Mouse (Mus musculus) intestine, embryonic 14.5 days (tissue): ENCODE measurements at regions not wholly inside any gene's neighbourhood (a gene's known extent, or its start where the extent isn't known, plus 50 kb on each side); places are given as distances from the start of the nearest gene placed in this dataset.

Source experiments
- ATAC-seq: fragments of 200-750 bp; cut with Nextera tagmentation; replicated peaks from 2 replicates; pipeline ENCODE4 v1.8.0; 2017; ENCODE audit warnings: low read depth, moderate number of reproducible peaks, moderate TSS enrichment, moderate library complexity; ENCODE audit not compliant: low FRiP score, low TSS enrichment
- DNase-seq: peaks from one replicate; pipeline ENCODE4 v3.0.0-alpha.2; 2018; ENCODE audit warnings: low spot score
- H3K27ac ChIP-seq: fragments of 300-500 bp; sonication (generic); 2 replicates; pipeline ENCODE4 v1.5.1; 2014; ENCODE audit warnings: low read depth, mild to moderate bottlenecking, control low read depth
- H3K27me3 ChIP-seq: fragments of 300-500 bp; sonication (generic); replicated peaks from 2 replicates; pipeline ENCODE4 v1.6.1; 2014; ENCODE audit warnings: low read length, control low read depth; ENCODE audit not compliant: control insufficient read depth, insufficient read depth
- H3K36me3 ChIP-seq: fragments of 300-500 bp; sonication (generic); 2 replicates; pipeline ENCODE4 v1.6.1; 2014; ENCODE audit warnings: low read length, control low read depth; ENCODE audit not compliant: control insufficient read depth, insufficient read depth
- H3K4me1 ChIP-seq: fragments of 300-500 bp; sonication (generic); replicated peaks from 2 replicates; pipeline ENCODE4 v1.6.1; 2014; ENCODE audit warnings: low read length, control low read depth, mixed read lengths; ENCODE audit not compliant: control insufficient read depth, insufficient read depth
- H3K4me2 ChIP-seq: fragments of 300-500 bp; sonication (generic); 2 replicates; pipeline ENCODE4 v1.6.1; 2014; ENCODE audit warnings: low read length
- H3K4me3 ChIP-seq: fragments of 300-500 bp; sonication (generic); 2 replicates; pipeline ENCODE4 v1.5.1; 2014; ENCODE audit warnings: low read depth, low read length, control low read depth, mixed read lengths
- H3K9ac ChIP-seq: fragments of 300-500 bp; sonication (generic); 2 replicates; pipeline ENCODE4 v1.6.1; 2014; ENCODE audit warnings: mild to moderate bottlenecking, low read length
- H3K9me3 ChIP-seq: fragments of 300-500 bp; sonication (generic); 2 replicates; pipeline ENCODE4 v1.6.1; 2016; ENCODE audit warnings: low read length, control low read depth; ENCODE audit not compliant: control insufficient read depth
- WGBS: fragments of 180-500 bp; shearing (Covaris S2); extraction: QIAGEN DNeasy Blood & Tissue Kit; methylation state at CpG from one replicate; pipeline ENCODE4 v1.1.7; 2014; 5-methylcytosine and 5-hydroxymethylcytosine counted together

DNA sequence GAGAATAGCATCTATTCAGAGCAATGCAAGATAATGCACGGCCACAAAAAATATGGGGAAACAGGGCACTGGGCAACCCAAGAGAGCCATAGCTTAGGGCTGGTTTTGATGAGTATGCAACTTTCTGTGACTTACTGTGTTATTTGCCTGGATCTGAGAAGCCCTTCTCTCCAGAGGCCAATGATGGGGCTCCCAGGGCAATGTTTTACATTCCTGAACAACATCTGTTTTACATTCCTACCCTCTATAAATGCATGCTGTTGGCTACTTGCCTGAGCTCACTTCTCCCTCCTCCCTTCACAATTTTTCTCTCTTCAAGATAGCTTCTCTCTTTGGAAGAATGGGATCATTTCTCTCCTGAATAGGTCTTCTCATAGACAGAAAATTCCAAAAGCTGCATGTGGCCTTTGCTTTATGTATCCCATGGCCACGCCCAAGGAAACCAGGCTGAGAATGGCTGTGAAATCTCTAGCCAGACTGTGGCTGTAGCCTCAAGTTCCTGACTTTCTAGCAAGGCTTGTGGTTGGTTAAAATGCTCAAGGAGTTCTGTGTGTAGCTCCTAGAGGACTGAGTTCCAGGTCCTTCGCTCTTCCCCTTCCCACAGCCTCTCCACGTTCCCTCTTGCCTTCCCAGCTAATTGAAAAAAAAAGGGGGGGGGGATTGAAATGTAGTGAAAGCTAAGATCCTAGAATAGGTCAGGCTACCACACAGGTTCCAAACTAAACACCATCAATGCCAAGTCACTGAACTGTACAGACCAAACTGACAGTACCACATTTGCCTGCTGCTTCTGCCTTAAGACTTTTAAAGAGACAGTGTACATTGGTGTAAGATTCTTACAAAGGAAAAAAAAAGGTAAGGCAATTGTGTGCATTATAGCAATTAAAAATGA is 312.7 kb upstream of the Auts2 start:
- Histone ChIP-seq H3K4me2 (no peak overlapping the region), H3K27me3 (no peaks in the 10 kb centered on the region), H3K4me3 (no peak overlapping the region), H3K4me1 (0 out of 2 replicates have a peak, but pooled peaks cover 6% of the 10 kb centered on the region), H3K9me3 (no peaks in the 10 kb centered on the region), H3K36me3 (no peaks in the 10 kb centered on the region), H3K9ac (no peak overlapping the region), H3K27ac (no peak overlapping the region)
- ATAC-seq, result no peak
- DNase-seq, result no peak
- WGBS, result 68% methylated on average over 4 of the region's 4 CpGs

GRCm38 (mm10) chr5:132850770-132851169 is 307.6 kb upstream of the Auts2 start:
- Histone ChIP-seq H3K4me1 (0 out of 2 replicates have a peak, but pooled peaks cover 1% of the 10 kb centered on the region), H3K9me3 (no peaks in the 10 kb centered on the region), H3K27ac (no peak overlapping the region), H3K4me3 (no peak overlapping the region), H3K36me3 (no peaks in the 10 kb centered on the region), H3K4me2 (no peak overlapping the region), H3K9ac (no peak overlapping the region), H3K27me3 (no peaks in the 10 kb centered on the region)
- no peak for ATAC-seq
- 85% methylated on average over 6 of the region's 6 CpGs for WGBS
- DNase-seq, result no peak

DNA sequence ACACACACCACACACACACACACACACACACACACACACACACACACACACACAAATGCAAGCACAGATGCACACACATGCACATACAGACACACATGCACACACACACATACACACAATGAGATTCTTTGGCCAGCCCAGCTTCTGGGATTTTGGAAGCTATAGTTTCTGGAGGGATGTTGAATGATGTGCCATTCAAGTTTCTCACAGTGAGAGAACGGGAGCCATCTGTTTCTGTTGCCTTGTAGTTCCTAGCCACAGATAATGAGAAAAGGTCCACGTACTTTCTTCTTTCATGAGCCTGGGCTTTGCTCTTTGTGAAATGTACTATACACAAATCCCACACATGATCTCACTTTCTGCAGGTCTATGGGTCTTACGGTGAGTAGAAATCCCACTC is 304.9 kb upstream of the Auts2 start:
- no peak for DNase-seq
- Histone ChIP-seq H3K4me2 (no peak overlapping the region), H3K27me3 (no peaks in the 10 kb centered on the region), H3K36me3 (no peaks in the 10 kb centered on the region), H3K27ac (no peak overlapping the region), H3K9me3 (no peaks in the 10 kb centered on the region), H3K4me1 (no peaks in the 10 kb centered on the region), H3K9ac (no peak overlapping the region), H3K4me3 (no peak overlapping the region)
- WGBS, result 49% methylated on average over 3 of the region's 3 CpGs
- no peak for ATAC-seq

DNA sequence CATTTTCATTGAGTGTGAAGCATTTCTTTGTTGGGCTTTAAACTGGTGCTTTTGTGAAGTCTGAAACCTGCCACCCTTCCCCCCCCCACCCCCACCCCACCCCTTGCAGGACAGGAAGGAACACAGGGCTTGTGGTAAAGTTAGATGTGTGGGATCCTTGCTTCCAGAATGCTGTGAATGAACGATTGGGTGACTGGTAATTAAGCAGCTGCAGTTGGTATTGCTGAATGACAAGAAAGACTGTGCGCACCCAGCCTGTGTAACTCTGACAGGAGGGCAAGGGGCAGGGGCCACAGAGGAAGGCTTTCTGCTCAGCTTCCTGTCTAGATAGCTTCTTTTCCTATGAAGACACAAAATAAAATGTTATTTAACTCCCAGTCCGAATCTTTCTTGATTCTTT is 300.1 kb upstream of the Auts2 start:
- 70% methylated on average over 3 of the region's 3 CpGs for WGBS
- DNase-seq (no peak), ATAC-seq (no peak)
- no peaks in the 10 kb centered on the region for H3K36me3 ChIP-seq
- no peaks in the 10 kb centered on the region for H3K27me3 ChIP-seq
- H3K9ac ChIP-seq, result no peak overlapping the region
- no peaks in the 10 kb centered on the region for H3K4me1 ChIP-seq
- H3K9me3 ChIP-seq, result no peaks in the 10 kb centered on the region
- no peak overlapping the region for H3K4me2 ChIP-seq
- H3K27ac ChIP-seq, result no peak overlapping the region
- H3K4me3 ChIP-seq, result no peak overlapping the region

DNA sequence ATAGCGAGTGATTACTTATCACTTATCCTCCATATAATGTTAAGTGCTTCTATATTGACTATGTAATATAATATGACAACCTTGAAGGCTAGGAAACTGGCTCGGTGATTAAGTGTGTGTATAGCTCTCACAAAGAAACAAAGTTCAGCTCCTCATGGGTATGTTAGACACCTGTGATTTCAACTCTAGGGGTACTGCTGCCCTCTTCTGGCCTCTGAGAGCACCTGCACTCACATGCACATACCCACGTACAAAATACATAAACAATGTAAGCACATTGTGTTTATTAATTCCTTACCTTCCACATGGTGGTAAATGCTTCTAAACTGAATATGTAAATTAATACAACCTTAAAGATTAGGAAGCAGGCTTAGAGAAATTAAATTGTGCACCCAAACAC is 298.6 kb upstream of the Auts2 start:
- no peaks in the 10 kb centered on the region for H3K27me3 ChIP-seq
- DNase-seq (no peak), ATAC-seq (no peak)
- H3K9ac ChIP-seq, result no peak overlapping the region
- 93% methylated on average over 3 of the region's 3 CpGs for WGBS
- H3K27ac ChIP-seq, result no peak overlapping the region
- no peak overlapping the region for H3K4me2 ChIP-seq
- H3K36me3 ChIP-seq, result no peaks in the 10 kb centered on the region
- no peaks in the 10 kb centered on the region for H3K9me3 ChIP-seq
- H3K4me3 ChIP-seq, result no peak overlapping the region
- H3K4me1 ChIP-seq, result no peaks in the 10 kb centered on the region

- no peak for ATAC-seq
- WGBS, result 20% methylated on average over 2 of the region's 2 CpGs
- Histone ChIP-seq H3K27me3 (no peaks in the 10 kb centered on the region), H3K27ac (no peak overlapping the region), H3K9me3 (no peaks in the 10 kb centered on the region), H3K4me1 (no peaks in the 10 kb centered on the region), H3K4me2 (no peak overlapping the region), H3K36me3 (no peaks in the 10 kb centered on the region), H3K9ac (no peak overlapping the region), H3K4me3 (no peak overlapping the region)
- DNase-seq, result no peak
Observed at GRCm38 (mm10) chr5:132837420-132837819, 294.3 kb upstream of the Auts2 start.

GRCm38 (mm10) chr5:132828993-132829392 is 285.8 kb upstream of the Auts2 start:
- H3K27ac ChIP-seq, result no peak overlapping the region
- 87% methylated on average over 7 of the region's 7 CpGs for WGBS
- no peaks in the 10 kb centered on the region for H3K36me3 ChIP-seq
- H3K4me1 ChIP-seq, result no peaks in the 10 kb centered on the region
- H3K4me2 ChIP-seq, result no peak overlapping the region
- no peak overlapping the region for H3K9ac ChIP-seq
- DNase-seq, result no peak
- H3K27me3 ChIP-seq, result no peaks in the 10 kb centered on the region
- H3K4me3 ChIP-seq, result no peak overlapping the region
- H3K9me3 ChIP-seq, result no peaks in the 10 kb centered on the region
- ATAC-seq, result no peak

GRCm38 (mm10) chr5:132827555-132828333 is 284.6 kb upstream of the Auts2 start:
- Histone ChIP-seq H3K4me1 (no peaks in the 10 kb centered on the region), H3K27me3 (no peaks in the 10 kb centered on the region), H3K9me3 (no peaks in the 10 kb centered on the region), H3K4me3 (no peak overlapping the region), H3K36me3 (no peaks in the 10 kb centered on the region), H3K9ac (no peak overlapping the region), H3K27ac (no peak overlapping the region), H3K4me2 (no peak overlapping the region)
- whole genome bisulfite sequencing, result 82% methylated on average over 10 of the region's 10 CpGs
- ATAC-seq, result no peak
- DNase-seq, result no peak
